Mouse (Mus musculus): ENCODE data around the gene Olfr1328. TPM values are rescaled to one million over a fixed set of nuclear protein-coding genes. Genes with fewer than 3 reads are reported as not detected.
"Not testable (repeated sequence)": the region's sequence is repeated elsewhere in the genome, so short reads cannot be mapped to it uniquely, and the experiment has no call there.

Gene Olfr1328
- polyA plus RNA-seq (2015; fragmentation: Nextera tagmentation; extraction: Ambion mirVana), result not detected in 2 replicates

DNA sequence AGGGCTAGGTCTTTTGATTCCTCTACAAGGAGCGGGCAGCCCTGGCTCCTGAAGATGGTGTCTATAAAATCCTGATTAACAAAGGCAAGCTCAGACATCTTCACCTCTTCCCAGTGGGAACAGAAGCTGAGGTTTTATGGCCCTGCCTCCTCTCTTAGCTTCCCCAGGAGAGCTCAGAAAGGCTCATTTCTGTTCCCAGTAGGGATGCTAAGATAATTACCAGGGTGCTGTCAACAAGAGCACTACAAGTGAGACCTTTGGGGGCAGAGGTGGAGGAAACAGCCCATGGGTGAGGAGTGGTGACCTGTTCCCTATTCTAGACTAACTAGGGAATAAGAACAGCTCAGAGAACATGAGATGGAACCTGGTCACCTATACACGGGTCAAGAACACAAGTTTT lies at the start of gene Olfr1328:
TSS of gene Olfr1328 (minus strand) at position 101 of the 400 bp plus-strand sequence.
- Histone ChIP-seq H3K27ac (no peak within 1 kb of the TSS), H3K36me3 (no peaks in the 10 kb centered on the region), H3K4me3 (no peak within 1 kb of the TSS), H3K27me3 (no peaks in the 10 kb centered on the region), H3K9ac (no peak within 1 kb of the TSS), H3K9me3 (no peaks in the 10 kb centered on the region), H3K4me2 (no peak within 1 kb of the TSS), H3K4me1 (no peaks in the 10 kb centered on the region)
- 64% methylated on average over 2 of the region's 2 CpGs for WGBS
- ATAC-seq (ENCODE audit: insufficient number of reproducible peaks, low FRiP score, low TSS enrichment, low read depth), result no peak

DNA sequence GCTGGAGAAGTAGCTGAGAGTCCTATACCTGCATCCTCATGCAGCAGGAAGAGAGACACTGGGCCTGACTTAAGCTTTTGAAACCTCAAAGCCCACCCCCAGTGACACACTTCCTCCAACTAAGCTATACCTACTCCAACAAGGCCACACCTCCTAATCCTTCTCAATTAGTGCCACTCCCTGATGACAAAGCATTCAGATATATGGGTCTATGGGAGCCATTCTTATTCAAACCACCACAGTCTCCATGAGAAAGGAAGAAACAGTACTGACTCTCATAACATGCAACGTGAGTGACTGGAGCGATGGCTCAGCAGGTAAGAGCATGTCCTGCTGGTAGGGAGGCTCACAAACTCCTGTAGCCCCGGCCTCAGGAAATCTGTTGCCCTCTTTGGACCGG lies 46.9 kb upstream of the Olfr1328 start:
- Histone ChIP-seq H3K9me3 (no peaks in the 10 kb centered on the region), H3K27me3 (no peaks in the 10 kb centered on the region), H3K36me3 (no peaks in the 10 kb centered on the region), H3K27ac (no peak overlapping the region), H3K4me2 (no peak overlapping the region), H3K4me3 (no peak overlapping the region), H3K4me1 (no peaks in the 10 kb centered on the region), H3K9ac (no peak overlapping the region)
- no peak for ATAC-seq (ENCODE audit: insufficient number of reproducible peaks, low FRiP score, low TSS enrichment, low read depth)
- WGBS, result 89% methylated on average over 4 of the region's 4 CpGs

DNA sequence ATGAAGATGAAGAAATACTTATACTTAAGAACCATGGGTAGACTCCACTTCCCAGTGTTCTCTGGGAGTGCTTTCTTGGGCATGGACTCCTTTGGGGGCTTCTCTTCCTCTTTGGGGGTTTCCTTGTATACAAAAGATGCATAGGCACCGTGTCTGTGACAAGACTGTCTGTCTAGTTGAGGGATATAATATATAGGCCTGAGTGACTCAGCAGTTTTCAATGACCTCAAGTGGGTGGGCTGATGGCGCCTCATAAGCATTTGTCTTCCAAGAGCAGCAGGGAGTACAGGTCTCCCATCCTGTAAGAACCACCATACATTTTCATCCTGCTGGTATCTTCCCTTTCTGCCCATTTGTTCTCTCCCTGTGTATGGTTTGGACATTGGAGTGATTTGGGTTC lies 34.9 kb upstream of the Olfr1328 start:
- 75% methylated on average over 2 of the region's 2 CpGs for WGBS
- Histone ChIP-seq H3K4me1 (no peaks in the 10 kb centered on the region), H3K4me2 (no peak overlapping the region), H3K9me3 (no peaks in the 10 kb centered on the region), H3K9ac (no peak overlapping the region), H3K36me3 (no peaks in the 10 kb centered on the region), H3K27ac (no peak overlapping the region), H3K4me3 (no peak overlapping the region), H3K27me3 (no peaks in the 10 kb centered on the region; the same call in 1 of the 2 replicates)
- ATAC-seq (ENCODE audit: insufficient number of reproducible peaks, low FRiP score, low TSS enrichment, low read depth), result no peak

DNA sequence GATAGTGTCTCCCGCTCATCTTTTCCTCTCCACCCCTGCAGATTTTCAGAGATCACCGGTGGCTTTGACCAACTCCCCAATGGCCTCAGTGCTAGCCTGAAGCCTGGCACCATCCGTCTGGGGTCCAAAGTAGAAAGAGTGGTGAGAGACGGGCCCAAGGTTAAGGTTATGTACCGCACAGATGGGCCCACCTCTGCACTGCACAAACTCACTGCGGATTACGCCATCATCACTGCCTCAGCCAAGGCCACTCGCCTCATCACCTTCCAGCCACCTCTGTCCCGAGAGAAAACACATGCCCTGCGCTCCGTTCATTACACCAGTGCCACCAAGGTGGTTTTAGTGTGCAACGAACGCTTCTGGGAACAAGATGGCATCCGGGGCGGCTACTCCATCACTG lies 29.3 kb upstream of the Olfr1328 start:
- Histone ChIP-seq H3K4me2 (no peak overlapping the region), H3K27ac (no peak overlapping the region), H3K36me3 (no peaks in the 10 kb centered on the region), H3K9ac (no peak overlapping the region), H3K4me3 (no peak overlapping the region), H3K4me1 (no peaks in the 10 kb centered on the region), H3K27me3 (no peaks in the 10 kb centered on the region; the same call in 1 of the 2 replicates), H3K9me3 (no peaks in the 10 kb centered on the region)
- no peak for ATAC-seq (ENCODE audit: insufficient number of reproducible peaks, low FRiP score, low TSS enrichment, low read depth)
- WGBS, result 89% methylated on average over 15 of the region's 15 CpGs

DNA sequence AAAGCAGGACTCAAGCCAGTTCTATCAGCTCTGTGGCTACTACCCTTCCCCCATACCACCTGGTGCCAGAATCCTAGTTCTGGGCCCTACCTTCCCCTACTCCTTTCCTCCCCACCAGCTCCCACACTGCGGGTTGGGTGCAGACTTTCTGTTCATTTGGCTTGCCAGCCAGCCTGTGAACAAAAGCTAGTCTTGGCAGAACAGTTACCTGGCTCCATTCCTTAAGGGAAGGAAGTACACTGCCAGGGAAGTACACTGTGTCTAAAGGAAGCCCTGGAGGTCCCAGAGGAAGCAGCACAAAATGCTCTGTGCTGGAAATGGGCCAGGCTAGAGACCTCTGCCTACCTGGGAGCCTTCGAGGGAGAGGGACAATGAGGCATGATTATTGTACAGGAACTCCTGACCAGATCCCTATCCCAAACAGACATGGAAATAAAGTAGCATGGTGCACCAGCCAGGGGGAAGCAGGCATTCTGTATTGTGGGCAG lies 22.8 kb upstream of the Olfr1328 start, which contains the start of gene Lao1:
TSS of gene Lao1 (plus strand) at position 438 of the 488 bp plus-strand sequence.
- Histone ChIP-seq H3K27ac (no peak within 1 kb of the TSS), H3K9ac (no peak within 1 kb of the TSS), H3K4me2 (no peak within 1 kb of the TSS), H3K36me3 (no peaks in the 10 kb centered on the region), H3K9me3 (no peaks in the 10 kb centered on the region), H3K4me1 (no peaks in the 10 kb centered on the region), H3K27me3 (no peaks in the 10 kb centered on the region), H3K4me3 (no peak within 1 kb of the TSS)
- no peak for ATAC-seq (ENCODE audit: insufficient number of reproducible peaks, low FRiP score, low TSS enrichment, low read depth)
- WGBS, result 78% methylated on average over 2 of the region's 2 CpGs

DNA sequence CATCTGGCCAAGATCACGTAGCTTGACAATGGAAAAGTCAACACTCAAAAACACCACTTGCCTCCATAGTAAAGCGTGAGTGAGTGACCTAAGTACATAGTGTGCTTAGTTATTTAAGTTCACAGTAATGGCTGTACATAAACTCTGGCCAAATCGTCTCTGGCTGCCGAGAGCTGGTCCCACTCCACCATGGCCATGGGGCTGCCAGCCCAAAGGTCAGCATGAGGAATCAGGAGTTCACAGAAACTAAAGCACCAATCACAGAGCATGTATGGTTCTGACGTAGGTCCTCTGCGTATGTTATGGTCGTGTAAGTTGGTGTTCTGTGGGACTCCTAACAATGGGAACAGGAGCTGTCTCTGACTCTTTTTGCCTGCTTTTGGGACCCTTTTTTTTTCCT lies 20.4 kb upstream of the Olfr1328 start:
- no peak for ATAC-seq (ENCODE audit: insufficient number of reproducible peaks, low FRiP score, low TSS enrichment, low read depth)
- Histone ChIP-seq H3K27ac (no peak overlapping the region), H3K36me3 (no peaks in the 10 kb centered on the region), H3K27me3 (0 out of 2 replicates have a peak, but pooled peaks cover 2% of the 10 kb centered on the region), H3K9me3 (no peaks in the 10 kb centered on the region), H3K9ac (no peak overlapping the region), H3K4me3 (no peak overlapping the region), H3K4me2 (no peak overlapping the region), H3K4me1 (no peaks in the 10 kb centered on the region)
- WGBS, result 84% methylated on average over 7 of the region's 7 CpGs

DNA sequence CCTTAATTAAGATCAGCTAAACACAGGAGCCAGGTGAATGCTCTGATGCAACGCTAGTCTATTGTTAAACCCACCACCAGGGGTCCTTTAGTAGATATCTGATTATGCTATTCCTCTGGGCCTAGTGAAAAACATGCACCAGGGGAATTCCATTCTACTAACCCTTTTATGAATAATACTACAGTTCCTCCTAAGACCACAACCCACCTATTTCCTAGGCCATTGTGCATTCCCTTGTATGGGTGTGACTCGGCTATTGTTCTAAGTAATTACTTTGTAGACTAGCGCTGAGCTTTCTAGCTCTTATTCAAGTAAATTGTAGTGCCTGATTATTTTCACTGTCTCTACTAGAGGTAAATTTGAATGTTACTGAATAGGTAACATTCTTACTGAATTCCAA lies 7.1 kb downstream of the Olfr1328 start:
- not testable (repeated sequence) for H3K4me1 ChIP-seq; H3K27ac ChIP-seq; H3K4me3 ChIP-seq; H3K36me3 ChIP-seq; H3K9ac ChIP-seq; H3K4me2 ChIP-seq; H3K27me3 ChIP-seq; H3K9me3 ChIP-seq; ATAC-seq (ENCODE audit: insufficient number of reproducible peaks, low FRiP score, low TSS enrichment, low read depth)
- WGBS, result 80% methylated on average over 3 of the region's 3 CpGs

DNA sequence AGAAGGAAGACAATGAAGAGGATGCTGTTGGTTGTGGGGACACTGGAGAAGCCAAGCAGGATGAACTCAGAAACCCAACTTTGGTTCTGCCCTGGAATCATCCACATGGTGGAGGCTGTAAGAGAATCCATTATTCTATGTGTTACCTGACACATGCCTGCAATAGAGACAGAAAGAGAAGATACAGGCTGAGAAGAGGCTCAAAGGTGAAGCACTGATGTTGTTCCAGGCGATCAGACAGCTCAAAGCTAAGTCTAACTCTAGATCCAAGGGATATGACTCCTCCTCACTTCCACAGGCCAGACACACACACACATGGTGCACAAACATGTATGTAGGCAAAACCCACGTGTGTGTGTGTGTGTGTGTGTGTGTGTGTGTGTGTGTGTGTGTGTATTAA lies 21.0 kb downstream of the Olfr1328 start, which contains the start of gene Olfr1329:
TSS of gene Olfr1329 (minus strand) at position 101 of the 400 bp plus-strand sequence.
- not testable (repeated sequence) for H3K9me3 ChIP-seq; H3K36me3 ChIP-seq; H3K9ac ChIP-seq; H3K27me3 ChIP-seq; H3K4me3 ChIP-seq; H3K4me2 ChIP-seq; H3K4me1 ChIP-seq; ATAC-seq (ENCODE audit: insufficient number of reproducible peaks, low FRiP score, low TSS enrichment, low read depth); H3K27ac ChIP-seq
- WGBS, result 41% methylated on average over 2 of the region's 2 CpGs

DNA sequence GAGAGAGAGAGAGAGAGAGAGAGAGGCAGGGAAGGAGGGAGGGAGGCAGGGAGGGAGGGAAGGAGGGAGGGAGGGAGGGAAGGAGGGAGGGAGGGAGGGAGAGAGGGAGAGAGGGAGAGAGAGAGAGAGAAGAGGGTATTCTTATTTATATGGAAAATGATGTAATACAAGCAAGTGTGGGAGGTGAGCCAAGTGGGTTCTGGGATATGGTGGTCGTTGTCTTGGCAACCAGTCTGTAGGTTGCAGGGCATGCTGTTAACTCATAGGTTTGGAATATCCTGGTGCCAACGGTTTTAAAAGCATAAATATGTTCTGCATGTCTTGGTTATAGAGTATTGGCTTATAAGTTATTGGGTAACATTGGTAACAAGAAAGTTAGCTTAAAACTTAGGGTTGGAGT lies 36.4 kb downstream of the Olfr1328 start:
- Histone ChIP-seq H3K4me2 (no peak overlapping the region), H3K4me1 (no peaks in the 10 kb centered on the region), H3K27ac (no peak overlapping the region), H3K4me3 (no peak overlapping the region), H3K9me3 (no peaks in the 10 kb centered on the region), H3K9ac (no peak overlapping the region), H3K36me3 (no peaks in the 10 kb centered on the region), H3K27me3 (no peaks in the 10 kb centered on the region)
- WGBS, result 56% methylated on average over 2 of the region's 2 CpGs
- no peak for ATAC-seq (ENCODE audit: insufficient number of reproducible peaks, low FRiP score, low TSS enrichment, low read depth)

DNA sequence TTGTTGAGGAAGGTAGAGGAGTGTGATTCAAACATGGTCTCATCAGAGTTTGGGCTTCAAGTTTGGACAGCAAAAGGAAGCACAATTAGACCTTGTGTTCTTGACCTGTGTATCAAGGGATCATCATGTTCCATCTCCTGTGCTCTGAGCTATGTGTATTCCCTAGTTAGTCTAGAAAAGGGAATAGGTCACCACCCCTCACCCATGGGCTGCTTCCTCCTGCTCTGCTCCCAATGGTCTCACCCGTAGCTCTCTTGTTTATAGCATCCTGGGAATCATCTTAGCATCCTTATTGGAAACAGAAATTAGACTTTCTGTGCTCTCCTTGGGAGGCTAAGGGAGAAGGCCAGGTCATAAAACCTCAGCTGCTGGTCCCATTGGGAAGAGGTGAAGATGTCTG lies 50.1 kb downstream of the Olfr1328 start, which contains the start of gene Olfr1330:
TSS of gene Olfr1330 (plus strand) at position 301 of the 400 bp plus-strand sequence.
- Histone ChIP-seq H3K27ac (no peak within 1 kb of the TSS), H3K4me3 (no peak within 1 kb of the TSS), H3K4me2 (no peak within 1 kb of the TSS), H3K4me1 (no peaks in the 10 kb centered on the region), H3K9ac (no peak within 1 kb of the TSS), H3K9me3 (no peaks in the 10 kb centered on the region), H3K27me3 (no peaks in the 10 kb centered on the region), H3K36me3 (no peaks in the 10 kb centered on the region)
- no peak for ATAC-seq (ENCODE audit: insufficient number of reproducible peaks, low FRiP score, low TSS enrichment, low read depth)
- 57% methylated on average over 1 of the region's 1 CpGs for WGBS

Other genes with a start within 250 kb of the Olfr1328 start
- not detected in 2 replicates for gene Olfr1342, start 245.9 kb downstream of the Olfr1328 start, polyA plus RNA-seq (2015; fragmentation: Nextera tagmentation; extraction: Ambion mirVana)
- gene Olfr1341, start 235.1 kb downstream of the Olfr1328 start, polyA plus RNA-seq (2015; fragmentation: Nextera tagmentation; extraction: Ambion mirVana), result not detected in 2 replicates
- not detected in 2 replicates for gene Olfr1340, start 218.5 kb downstream of the Olfr1328 start, polyA plus RNA-seq (2015; fragmentation: Nextera tagmentation; extraction: Ambion mirVana)
- not detected in 2 replicates for gene Olfr1339, start 206.4 kb downstream of the Olfr1328 start, polyA plus RNA-seq (2015; fragmentation: Nextera tagmentation; extraction: Ambion mirVana)
- gene Olfr1338, start 179.9 kb downstream of the Olfr1328 start, polyA plus RNA-seq (2015; fragmentation: Nextera tagmentation; extraction: Ambion mirVana), result not detected in 2 replicates
- not detected in 2 replicates for gene Olfr1337, start 156.0 kb downstream of the Olfr1328 start, polyA plus RNA-seq (2015; fragmentation: Nextera tagmentation; extraction: Ambion mirVana)
- gene Olfr1335, start 128.7 kb downstream of the Olfr1328 start, polyA plus RNA-seq (2015; fragmentation: Nextera tagmentation; extraction: Ambion mirVana), result not detected in 2 replicates
- gene Olfr1333, start 102.3 kb downstream of the Olfr1328 start, polyA plus RNA-seq (2015; fragmentation: Nextera tagmentation; extraction: Ambion mirVana), result not detected in 2 replicates
- not detected in 2 replicates for gene Olfr1331, start 74.0 kb downstream of the Olfr1328 start, polyA plus RNA-seq (2015; fragmentation: Nextera tagmentation; extraction: Ambion mirVana)
- gene Olfr1330, start 50.0 kb downstream of the Olfr1328 start, polyA plus RNA-seq (2015; fragmentation: Nextera tagmentation; extraction: Ambion mirVana), result not detected in 2 replicates
- gene Olfr1329, start 21.1 kb downstream of the Olfr1328 start, polyA plus RNA-seq (2015; fragmentation: Nextera tagmentation; extraction: Ambion mirVana), result not detected in 2 replicates
- not detected in 2 replicates for gene Lao1, start 23.0 kb upstream of the Olfr1328 start, polyA plus RNA-seq (2015; fragmentation: Nextera tagmentation; extraction: Ambion mirVana)
- 179 and 208 TPM in 2 replicates for gene Slc2a1, start 170.1 kb upstream of the Olfr1328 start, polyA plus RNA-seq (2015; fragmentation: Nextera tagmentation; extraction: Ambion mirVana)
- gene Zfp691, start 235.6 kb upstream of the Olfr1328 start, polyA plus RNA-seq (2015; fragmentation: Nextera tagmentation; extraction: Ambion mirVana), result 7.0 and 7.7 TPM in 2 replicates

All from limb, embryonic 15.5 days (tissue).